Mouse (Mus musculus): ENCODE data around the gene Tle6.

Tle6 gene

DNA sequence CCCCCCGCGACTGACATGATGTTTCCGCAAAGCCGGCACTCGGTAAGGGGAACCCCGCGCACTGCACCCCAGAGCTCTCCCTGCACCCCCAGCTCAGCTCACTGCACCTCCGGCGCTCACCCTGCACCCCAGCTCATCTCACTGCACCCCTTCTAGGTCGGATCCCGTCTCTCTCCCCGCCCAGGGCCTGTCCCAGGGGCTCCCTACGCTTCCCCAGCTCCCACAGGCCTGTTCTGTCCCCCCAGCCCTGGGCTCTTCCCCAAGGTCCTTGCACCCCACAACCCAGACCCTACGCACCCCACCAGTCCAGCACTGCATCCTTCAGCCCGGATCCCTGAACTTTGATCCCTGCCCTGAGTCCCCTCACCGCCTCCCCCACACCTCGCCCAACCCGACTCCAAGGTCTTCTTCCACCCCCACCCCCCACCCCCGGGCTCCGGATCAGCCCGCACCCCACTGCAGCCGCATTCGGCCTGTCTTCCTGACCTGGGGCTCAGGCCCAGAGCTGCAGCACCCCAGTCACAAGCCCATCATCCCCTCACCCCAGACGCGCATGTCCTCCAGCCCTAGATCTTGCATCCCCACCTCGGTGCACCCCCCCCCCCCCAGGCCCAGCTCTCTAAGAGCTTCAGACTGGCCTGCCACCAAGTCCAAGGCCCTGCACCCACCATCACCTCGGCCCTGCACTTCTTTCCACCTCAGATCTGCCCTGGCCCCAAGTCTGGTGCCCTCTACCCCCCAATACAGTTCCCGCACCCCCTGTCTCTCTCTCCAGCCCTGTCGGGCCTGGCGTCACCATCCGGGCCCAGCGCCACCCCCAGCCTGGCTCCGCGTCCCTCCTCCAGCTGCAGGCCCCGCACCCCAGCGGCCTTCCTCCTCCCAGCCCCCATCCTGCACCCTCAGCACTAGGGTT is 41.0 kb downstream of the Tle6 start:
- DNase-seq: peak; percentile 80

DNA sequence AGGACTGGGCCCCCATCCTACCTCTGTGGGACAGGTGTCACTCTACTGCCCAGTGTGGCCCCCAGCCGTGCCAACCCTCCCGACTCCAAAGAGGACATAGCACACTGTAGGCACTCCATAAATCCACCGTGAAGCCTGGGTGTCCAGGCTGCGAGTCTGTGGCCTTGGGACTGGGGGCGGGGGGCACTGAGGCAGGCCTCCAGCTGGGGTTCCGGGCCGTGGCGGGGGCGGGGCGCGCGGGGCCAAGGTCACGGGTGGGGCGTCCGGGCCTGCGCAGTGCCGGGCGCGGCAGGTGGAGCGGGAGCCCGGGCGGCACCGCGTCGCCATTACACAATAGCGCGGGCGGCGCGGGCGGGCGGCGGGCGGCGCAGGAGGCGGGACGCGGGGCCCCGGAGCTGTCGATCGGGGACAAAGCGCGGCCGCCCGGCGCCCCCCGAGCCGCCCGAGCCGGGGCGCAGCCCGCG is 41.7 kb downstream of the Tle6 start, which contains the start of gene Aes:
Aes (plus strand) TSS at position 326 of the 464 bp plus-strand sequence.
- DNase-seq: peak; percentile 85

DNA sequence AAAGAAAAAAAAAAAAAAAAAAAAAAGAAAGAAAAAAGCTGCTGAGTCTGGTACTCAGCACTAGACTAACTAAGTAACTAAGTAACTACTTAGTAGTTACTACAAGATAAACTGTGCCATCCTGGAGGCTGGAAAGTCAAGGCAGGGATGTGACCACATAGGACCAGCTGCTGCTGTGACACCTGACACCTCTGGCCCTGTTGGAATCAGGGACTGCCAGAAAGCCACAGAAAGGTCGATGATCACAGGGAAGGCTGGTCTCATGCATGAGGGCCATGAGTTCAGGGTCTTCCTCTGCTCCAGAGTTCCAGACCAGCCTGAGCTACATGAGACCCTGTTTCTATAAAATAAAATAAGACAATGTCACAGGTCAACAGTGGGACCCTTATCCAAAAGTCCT is 43.4 kb downstream of the Tle6 start:
- no peak for DNase-seq

DNA sequence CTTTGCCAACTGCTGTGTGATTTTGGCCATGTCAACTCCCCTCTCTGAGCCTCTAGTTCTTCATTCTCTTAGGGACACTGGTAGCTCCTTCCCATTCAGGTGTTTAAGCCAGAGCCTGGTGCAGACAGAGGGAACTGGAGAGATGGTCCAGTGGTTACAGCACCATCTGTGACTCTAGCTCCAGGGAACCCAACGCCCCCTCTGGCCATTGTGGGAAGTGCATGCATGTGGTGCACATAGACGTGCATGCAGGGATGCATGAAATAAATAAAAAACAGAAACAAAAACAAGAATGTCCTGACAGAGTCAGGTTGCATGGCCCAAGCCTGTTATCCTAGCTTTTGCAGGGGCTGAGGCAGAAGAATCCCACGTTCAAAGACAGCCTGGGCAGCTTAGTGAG is 44.6 kb downstream of the Tle6 start:
- DNase-seq: peak; percentile 37

DNA sequence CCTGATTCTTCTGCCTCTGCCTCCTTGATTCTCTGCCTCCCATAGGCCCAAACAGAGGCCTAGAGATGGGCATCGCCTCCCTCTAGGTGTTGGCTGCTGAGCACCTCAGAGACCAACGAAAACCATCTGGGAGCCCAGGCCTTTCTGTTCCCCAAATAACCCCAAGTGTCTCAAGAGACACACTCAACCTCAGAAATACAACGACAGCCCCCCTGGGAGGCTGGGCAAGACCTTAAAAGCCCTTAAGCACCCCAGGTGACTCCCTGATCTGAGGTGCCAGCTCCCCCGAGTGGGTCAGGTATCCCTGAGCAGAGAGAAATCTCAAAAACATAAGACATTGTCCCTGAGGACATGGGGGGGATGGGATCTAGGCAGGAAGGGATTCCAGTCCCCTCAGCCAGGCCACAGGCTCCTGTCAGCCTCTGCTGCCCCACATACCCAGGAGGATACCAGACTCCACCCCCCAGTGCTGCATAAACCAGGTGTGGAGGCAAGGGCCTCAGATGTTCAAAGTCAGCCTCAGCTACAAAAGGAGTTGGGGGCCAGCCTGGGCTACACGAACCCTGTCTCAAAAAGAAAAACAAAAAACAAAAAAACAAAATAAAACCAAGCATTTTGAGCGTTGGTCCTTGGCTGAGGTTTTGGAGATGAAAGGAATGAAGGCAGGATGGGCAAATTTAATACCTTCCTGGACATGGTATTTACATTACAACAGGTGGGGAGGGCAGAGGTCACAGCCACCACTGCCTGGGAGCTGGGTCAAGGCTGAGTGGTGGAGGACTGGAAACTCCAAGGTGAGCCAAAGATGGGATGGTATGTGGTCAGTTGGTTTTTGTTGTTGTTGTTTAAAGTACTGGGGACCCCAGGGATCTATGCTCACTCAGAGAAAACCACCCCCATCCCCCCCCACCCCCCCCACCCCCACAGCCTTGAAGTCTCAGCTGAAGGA is 46.8 kb downstream of the Tle6 start:
- DNase-seq: peak; percentile 30

DNA sequence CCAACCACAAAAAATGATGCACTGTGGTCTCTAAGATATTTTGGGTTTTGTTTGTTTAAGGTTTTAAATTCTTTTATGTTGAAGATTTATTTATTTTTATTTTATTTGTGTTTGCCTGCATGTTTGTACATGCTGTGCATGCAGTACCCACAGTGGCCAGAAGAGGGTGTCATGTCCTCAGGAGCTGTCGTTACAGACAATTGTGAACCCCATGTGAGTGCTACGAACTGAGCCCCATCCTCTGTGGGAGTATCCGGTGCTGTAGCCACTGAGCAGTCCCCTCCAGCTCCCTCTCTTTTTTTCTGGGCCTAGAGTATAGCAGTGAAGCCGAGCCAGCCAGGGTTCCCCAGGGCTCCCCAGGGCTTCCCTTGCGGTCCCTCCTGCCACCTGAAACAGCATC is 47.6 kb downstream of the Tle6 start:
- DNase-seq: peak; percentile 47

DNA sequence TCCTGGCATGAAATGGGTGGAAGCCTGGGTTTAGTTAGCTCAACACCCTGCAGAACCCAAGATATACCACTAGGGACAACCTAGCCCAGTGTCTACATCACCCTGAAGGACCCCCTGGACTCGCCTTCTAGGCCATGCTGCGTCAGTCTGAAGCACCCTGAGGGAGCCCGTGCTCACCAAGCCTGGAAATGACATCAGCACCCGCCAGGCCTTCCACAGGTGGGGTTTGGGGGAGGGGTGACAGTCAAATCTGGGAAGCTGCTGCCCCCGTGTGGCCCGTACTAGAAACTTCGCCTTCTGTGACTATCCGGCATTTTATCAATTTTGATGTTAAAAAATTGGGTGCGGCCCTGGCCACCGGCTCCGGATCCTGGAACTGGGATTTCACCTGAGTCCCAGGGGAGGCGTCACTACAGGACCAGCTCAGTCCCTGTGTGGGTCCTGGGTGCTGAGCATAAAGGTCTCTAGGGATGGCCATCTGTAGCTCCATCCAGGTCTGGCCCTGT is 49.2 kb downstream of the Tle6 start:
- peak; percentile 83 for DNase-seq

DNA sequence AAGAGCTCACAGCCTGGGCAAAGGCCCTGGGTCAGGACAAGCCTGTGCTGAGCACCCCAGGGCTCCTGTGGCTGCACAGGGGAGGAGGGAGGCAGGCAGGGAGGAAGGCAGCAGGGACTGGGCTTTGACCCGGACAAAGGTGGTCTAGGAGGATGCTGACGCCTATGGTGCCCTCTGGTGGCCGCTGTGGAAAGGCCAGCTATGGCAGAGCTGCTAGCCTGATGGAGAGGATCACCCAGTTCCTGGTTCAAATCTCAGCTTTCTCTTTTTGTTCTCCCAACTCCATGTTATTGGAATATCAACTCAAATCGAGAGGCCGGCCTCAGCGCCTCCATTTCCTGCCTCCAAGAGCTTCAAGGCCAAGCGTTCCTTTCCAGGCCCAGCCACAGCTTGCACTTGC is 50.6 kb downstream of the Tle6 start:
- DNase-seq: peak; percentile 58

DNA sequence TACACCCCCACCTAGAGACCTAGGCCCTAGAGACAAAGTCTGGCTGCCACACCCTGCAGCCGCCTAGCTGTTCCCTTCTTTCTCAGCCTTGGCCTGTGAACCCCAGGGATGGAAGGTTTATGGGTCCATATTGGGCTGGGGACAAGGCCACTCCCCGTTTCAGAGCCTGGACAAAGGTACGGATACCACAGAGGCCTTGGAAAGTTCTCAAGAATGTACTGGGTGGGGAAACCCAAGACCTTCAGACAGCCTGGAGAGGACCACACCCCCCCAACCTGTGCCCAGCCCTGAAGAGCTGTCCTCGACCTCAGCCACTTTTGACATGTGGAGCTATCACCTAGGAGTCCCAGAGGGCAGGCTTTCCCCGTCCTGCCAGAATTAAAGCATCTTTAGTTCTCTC is 51.9 kb downstream of the Tle6 start:
- DNase-seq: no peak

DNA sequence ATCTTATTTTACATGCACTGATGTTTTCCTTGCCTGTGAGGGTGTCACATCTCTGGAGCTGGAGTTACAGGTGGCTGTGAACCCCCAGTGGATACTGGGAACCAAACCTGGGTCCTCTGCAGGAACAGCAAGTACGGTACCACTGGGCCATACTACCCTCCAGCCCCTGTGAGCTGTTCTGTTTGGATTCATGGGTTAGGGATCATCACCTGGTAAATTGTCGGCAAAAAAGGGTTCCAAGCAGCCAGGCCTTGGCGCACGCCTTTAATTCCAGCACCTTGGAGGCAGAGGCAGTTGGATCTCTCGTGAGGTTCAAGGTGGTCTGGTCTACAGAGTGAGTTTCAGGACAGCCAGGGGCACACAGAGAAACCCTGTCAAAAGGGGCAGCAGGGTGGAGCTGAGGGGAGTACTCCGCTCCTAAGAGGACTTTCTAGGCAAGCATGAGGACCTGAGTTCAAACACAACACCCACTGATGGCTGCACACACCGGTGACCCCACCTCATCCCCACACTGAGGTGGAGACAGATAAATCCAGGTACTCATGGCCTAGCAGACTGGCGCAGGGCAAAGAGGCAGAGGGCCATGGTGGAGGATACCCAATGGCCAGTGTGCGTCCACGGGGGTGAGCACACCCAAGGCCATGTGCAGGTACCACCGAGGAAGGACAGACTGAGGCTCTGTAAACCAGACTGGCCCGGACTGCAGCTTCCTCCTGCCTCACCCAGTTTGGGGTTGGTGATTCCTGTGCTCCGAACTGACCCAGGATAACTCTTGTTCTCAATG is 53.9 kb downstream of the Tle6 start:
- DNase-seq: no peak

DNA sequence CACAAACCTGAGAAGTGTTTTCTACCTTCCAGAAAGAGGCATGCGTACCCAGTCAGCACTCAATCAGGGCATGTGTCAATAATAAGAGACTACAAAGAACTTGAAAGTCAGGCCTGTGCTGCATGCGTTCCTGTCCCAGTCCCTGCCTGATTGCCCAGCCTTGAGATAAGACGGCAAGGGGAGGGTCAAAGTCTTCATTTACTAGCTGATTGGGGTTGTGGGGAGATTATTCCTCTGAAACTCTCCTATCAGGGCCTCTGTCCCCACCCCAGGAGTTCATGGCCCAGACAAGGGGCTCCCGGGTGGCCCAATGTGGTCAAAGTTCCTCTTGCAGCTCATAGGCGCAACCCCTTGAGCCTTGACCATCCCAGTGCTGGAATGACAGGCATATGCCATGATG is 54.5 kb downstream of the Tle6 start:
- DNase-seq: no peak

DNA sequence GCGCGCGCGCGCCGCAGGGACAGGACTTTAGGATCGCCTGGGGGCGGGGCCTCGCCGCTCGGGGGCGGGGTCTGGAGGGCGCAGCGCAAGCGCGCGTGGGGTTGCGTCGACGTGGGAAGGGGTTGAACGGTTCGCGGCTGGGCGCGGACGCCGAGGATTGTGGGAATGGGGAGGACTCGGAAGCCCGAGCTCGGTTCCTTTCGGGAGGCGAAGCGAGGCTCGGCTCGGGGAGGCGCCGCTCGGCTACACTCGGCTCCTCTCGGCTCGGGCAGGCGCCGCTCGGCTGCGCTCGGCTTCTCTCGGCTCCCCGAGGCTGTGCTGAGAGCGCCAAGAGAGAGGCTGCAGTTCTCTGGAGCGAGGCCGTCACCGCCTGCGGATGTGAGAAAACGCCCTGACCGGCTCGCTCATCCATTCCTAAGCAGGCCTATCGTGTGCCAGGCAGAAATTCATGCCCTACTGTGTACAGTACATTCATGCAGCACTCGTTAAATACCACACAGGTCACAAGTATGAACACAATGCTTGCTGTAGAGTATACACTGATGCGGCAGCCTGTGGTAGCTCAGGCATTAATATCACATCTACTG is 55.6 kb downstream of the Tle6 start, which contains the start of gene Gna11:
Gna11 (minus strand) TSS at position 30 of the 587 bp plus-strand sequence.
- DNase-seq: peak; percentile 100

DNA sequence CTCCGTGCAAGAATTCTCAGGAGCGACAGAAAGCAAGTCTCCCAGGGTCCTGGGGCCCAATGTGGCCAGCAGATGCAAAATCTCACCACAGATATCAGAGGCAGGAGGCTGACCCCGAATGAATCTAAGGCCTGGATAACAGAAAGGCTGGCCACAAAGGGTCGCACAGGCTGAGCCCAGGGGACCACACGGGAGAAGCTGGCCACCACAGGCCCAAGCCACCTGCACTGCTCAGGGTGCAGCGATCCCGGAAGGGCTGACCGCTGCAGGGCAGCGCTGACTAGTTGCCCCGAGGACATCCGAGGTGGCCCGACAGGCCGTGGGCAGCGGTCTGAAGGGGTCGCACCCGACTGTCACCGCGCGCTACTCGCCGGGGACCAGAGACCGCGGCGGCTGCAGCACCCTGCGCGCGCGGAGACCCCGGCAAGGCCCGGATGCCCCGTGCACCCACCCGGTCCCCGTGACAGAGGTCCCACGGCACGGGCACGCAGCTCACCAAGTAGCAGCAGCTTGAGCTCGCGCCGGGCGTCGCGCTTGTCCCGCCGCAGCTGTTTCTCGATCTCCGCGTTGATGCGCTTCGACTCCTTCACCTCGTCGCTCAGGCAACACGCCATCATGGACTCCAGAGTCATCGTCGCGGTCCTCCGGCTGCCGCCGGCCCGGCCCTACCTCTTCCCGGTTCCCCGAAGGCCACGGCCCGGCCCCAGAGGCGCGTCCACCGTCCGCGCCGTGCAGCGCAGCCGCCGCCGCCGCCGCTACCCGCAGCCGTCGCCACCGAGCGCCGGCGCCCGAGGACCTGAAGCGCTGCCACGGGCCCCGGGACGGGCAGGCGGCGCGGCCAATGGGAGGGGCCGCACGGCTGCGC is 56.3 kb downstream of the Tle6 start:
- no peak for DNase-seq

DNA sequence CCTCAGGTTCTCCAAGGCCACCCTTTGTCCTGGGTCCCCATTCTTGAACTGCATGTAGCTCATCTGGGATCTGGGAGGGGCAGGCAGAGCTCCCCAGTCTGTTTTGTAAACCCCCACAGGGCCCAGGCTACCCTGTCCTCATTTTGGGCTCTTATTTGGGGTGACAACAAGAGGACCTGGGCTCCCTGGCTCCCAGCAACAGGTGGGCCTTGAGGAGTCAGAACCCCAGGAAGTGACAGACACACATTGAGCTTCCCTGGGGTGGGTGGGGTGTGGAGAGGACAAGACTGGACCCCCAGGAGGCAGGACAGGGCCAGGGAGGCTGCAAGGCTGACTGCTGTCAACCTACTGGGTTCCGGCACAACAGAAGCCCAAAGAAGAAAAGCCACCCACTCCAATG is 57.2 kb downstream of the Tle6 start:
- peak; percentile 74 for DNase-seq

DNA sequence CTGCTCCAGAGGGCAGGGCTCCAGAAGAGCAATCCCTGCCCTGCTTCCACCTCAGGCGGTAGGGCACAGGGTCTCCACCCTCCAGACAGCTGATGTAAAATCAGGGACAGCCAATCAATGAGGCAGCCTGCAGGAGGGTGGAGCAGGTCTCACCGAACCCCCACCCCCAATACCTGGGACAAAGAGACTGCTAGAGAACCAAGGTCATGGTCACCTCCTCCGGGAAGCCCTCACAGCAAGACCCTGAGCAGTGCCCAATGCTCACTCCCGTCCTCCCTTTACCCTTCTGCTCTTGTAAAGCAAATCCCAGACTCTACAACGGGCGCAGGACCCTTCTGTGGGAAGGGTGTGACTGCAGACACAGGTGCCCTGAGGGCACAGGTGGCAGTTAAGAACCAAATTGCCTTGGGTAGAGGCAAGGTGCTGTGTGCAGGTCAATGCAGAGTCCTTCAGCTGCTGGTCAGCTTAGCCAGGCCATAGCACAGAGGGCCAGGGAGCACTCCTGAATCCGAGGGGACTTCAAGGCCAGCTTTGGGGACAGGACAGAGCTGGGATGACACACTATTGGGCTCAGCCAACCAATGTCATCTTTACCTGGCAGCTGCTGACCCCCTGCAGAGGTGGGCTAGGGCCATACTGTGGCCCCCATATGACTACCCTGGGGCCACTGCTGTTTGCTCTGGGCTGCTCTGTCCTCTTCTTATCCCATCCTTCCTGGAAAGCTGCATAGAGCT is 58.0 kb downstream of the Tle6 start:
- no peak for DNase-seq

DNA sequence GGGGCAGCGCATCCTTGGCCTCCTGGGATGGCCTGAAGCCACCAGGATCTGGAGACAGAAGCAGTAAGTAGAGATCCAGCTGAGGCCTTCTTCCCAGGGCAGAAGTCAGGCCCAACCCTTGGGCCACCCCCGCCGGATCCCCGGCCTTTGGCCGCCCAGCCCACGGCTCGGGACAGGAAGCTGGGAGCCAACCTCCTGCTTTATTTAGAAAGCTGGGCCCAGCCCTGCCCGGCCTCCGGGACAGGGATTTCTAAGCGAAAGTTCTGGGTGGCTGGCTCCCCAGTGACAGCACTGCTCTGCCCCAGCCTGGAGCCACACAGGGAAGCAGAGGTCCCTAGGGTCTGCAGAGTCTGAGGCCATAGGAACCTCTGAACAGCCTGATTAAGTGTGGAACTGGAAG is 59.1 kb downstream of the Tle6 start:
- no peak for DNase-seq

DNA sequence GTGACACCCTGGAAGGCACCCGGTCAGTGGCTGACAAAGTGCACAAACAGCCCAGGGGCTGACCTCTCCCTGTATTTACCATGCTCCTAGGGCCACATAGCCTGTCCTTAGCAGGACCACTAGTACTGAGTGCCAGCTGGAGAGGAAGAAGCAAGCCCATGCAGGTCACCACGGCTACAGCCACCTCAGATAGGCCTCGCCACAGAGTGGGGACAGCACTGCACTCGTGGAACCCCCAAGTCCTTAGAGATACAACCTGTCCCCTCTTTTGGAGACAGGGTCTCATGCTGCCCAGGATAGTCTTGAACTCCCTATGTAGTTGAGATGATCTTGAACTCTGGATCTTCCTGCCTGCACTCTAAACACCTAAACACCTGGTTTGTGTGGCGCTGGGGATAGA is 59.5 kb downstream of the Tle6 start:
- DNase-seq: no peak
